Mouse (Mus musculus) stomach, postnatal 0 days (tissue): ENCODE results near the gene Gabrg3. TPM values are rescaled to one million over a fixed set of nuclear protein-coding genes. Genes with fewer than 3 reads are reported as not detected.

Experiments used
- ATAC-seq: fragments of 200-750 bp; cut with Nextera tagmentation; 2 replicates; pipeline ENCODE4 v1.8.0; 2017; ENCODE audit not compliant: low FRiP score, low TSS enrichment
- DNase-seq: peaks from one replicate; pipeline ENCODE4 v3.0.0-alpha.2; 2016; ENCODE audit warnings: low spot score
- H3K27ac ChIP-seq: fragments of 300-500 bp; sonication (generic); replicated peaks from 2 replicates; pipeline ENCODE4 v1.5.1; 2014; ENCODE audit warnings: mild to moderate bottlenecking, control low read depth
- H3K27me3 ChIP-seq: fragments of 300-500 bp; sonication (generic); 2 replicates; pipeline ENCODE4 v1.6.1; 2014; ENCODE audit warnings: low read length; ENCODE audit not compliant: control insufficient read depth, insufficient read depth
- H3K36me3 ChIP-seq: fragments of 300-500 bp; sonication (generic); 2 replicates; pipeline ENCODE4 v1.6.1; 2014; ENCODE audit warnings: low read length, mixed read lengths; ENCODE audit not compliant: control insufficient read depth, insufficient read depth
- H3K4me1 ChIP-seq: fragments of 300-500 bp; sonication (generic); replicated peaks from 2 replicates; pipeline ENCODE4 v1.6.1; 2014; ENCODE audit warnings: antibody characterized with exemption; ENCODE audit not compliant: control insufficient read depth, insufficient read depth
- H3K4me2 ChIP-seq: fragments of 300-500 bp; sonication (generic); replicated peaks from 2 replicates; pipeline ENCODE4 v1.6.1; 2014; ENCODE audit warnings: low read depth, mild to moderate bottlenecking, control low read depth, moderate library complexity
- H3K4me3 ChIP-seq: fragments of 300-500 bp; sonication (generic); 2 replicates; pipeline ENCODE4 v1.5.1; 2014; ENCODE audit warnings: low read depth, low read length, control low read depth
- H3K9ac ChIP-seq: fragments of 300-500 bp; sonication (generic); 2 replicates; pipeline ENCODE4 v1.6.1; 2014; ENCODE audit warnings: mild to moderate bottlenecking, low read length, control low read depth, mixed read lengths
- H3K9me3 ChIP-seq: fragments of 300-500 bp; sonication (generic); 2 replicates; pipeline ENCODE4 v1.6.1; 2016; ENCODE audit warnings: low read length; ENCODE audit not compliant: control insufficient read depth
- CTCF ChIP-seq: IDR thresholded peaks from 2 replicates; pipeline ENCODE4 v1.5.1; 2016; ENCODE audit warnings: antibody characterized with exemption, low read depth, mild to moderate bottlenecking, moderate library complexity
- EP300 ChIP-seq: optimal IDR thresholded peaks from 2 replicates; pipeline ENCODE3; 2016; ENCODE audit warnings: antibody characterized with exemption
- WGBS: fragments of 180-500 bp; shearing (Covaris S2); extraction: QIAGEN DNeasy Blood & Tissue Kit; methylation state at CpG from one replicate; pipeline ENCODE4 v1.1.7; 2014; 5-methylcytosine and 5-hydroxymethylcytosine counted together
- polyA plus RNA-seq: library from polyadenylated mRNA; unstranded; fragments of >200 nt; fragmentation: Nextera tagmentation; extraction: Ambion mirVana; gene quantifications from 2 replicates; pipeline ENCODE4 v1.2.1, GENCODE M21; 2015

Gabrg3 gene
- polyA plus RNA-seq, 1 experiment from 2014 or later, result 0.56 TPM

- no peak overlapping the region for H3K27ac ChIP-seq
- no peak overlapping the region for H3K4me3 ChIP-seq
- H3K4me2 ChIP-seq, result no peak overlapping the region
- TF ChIP-seq EP300, result no peak
- no peak for TF ChIP-seq CTCF
- H3K9me3 ChIP-seq, result no peaks in the 10 kb centered on the region
- H3K9ac ChIP-seq, result no peak overlapping the region
- DNase-seq, result no peak
- H3K36me3 ChIP-seq, result no peaks in the 10 kb centered on the region
- H3K4me1 ChIP-seq, result no peaks in the 10 kb centered on the region
- no peak for ATAC-seq
- 43% methylated on average over 6 of the region's 6 CpGs for WGBS
- H3K27me3 ChIP-seq, result no peaks in the 10 kb centered on the region
Measured at GRCm38 (mm10) chr7:57363812-57364211, 23.2 kb downstream of the Gabrg3 start.

- no peak for DNase-seq
- Histone ChIP-seq H3K9me3 (no peaks in the 10 kb centered on the region), H3K4me1 (no peaks in the 10 kb centered on the region), H3K4me3 (no peak overlapping the region), H3K27ac (no peak overlapping the region), H3K4me2 (no peak overlapping the region), H3K27me3 (no peaks in the 10 kb centered on the region), H3K9ac (no peak overlapping the region), H3K36me3 (no peaks in the 10 kb centered on the region)
- TF ChIP-seq EP300 (no peak), CTCF (no peak)
- 50% methylated on average over 6 of the region's 6 CpGs for WGBS
- no peak for ATAC-seq
Measured at GRCm38 (mm10) chr7:57357871-57358540, 29.0 kb downstream of the Gabrg3 start.

GRCm38 (mm10) chr7:57356565-57357301 lies 30.3 kb downstream of the Gabrg3 start:
- no peak overlapping the region for H3K27ac ChIP-seq
- H3K4me1 ChIP-seq, result no peaks in the 10 kb centered on the region
- H3K27me3 ChIP-seq, result no peaks in the 10 kb centered on the region
- H3K36me3 ChIP-seq, result no peaks in the 10 kb centered on the region
- no peak overlapping the region for H3K4me3 ChIP-seq
- TF ChIP-seq CTCF, result no peak
- TF ChIP-seq EP300, result no peak
- no peak for ATAC-seq
- H3K9ac ChIP-seq, result no peak overlapping the region
- 80% methylated on average over 8 of the region's 8 CpGs for WGBS
- H3K9me3 ChIP-seq, result no peaks in the 10 kb centered on the region
- H3K4me2 ChIP-seq, result no peak overlapping the region
- DNase-seq, result no peak

GRCm38 (mm10) chr7:57348774-57349173 lies 38.2 kb downstream of the Gabrg3 start:
- no peak overlapping the region for H3K4me2 ChIP-seq
- no peak overlapping the region for H3K9ac ChIP-seq
- no peaks in the 10 kb centered on the region for H3K9me3 ChIP-seq
- DNase-seq (no peak), ATAC-seq (no peak)
- 69% methylated on average over 1 of the region's 1 CpGs for WGBS
- H3K4me3 ChIP-seq, result no peak overlapping the region
- H3K27me3 ChIP-seq, result no peaks in the 10 kb centered on the region
- H3K4me1 ChIP-seq, result no peaks in the 10 kb centered on the region
- no peaks in the 10 kb centered on the region for H3K36me3 ChIP-seq
- no peak overlapping the region for H3K27ac ChIP-seq
- TF ChIP-seq EP300 (no peak), CTCF (no peak)

- H3K4me3 ChIP-seq, result no peak overlapping the region
- no peaks in the 10 kb centered on the region for H3K9me3 ChIP-seq
- no peaks in the 10 kb centered on the region for H3K4me1 ChIP-seq
- TF ChIP-seq EP300, result no peak
- TF ChIP-seq CTCF, result no peak
- WGBS, result 75% methylated on average over 8 of the region's 8 CpGs
- no peak overlapping the region for H3K4me2 ChIP-seq
- H3K27me3 ChIP-seq, result no peaks in the 10 kb centered on the region
- no peak overlapping the region for H3K27ac ChIP-seq
- no peak for ATAC-seq
- no peak for DNase-seq
- H3K9ac ChIP-seq, result no peak overlapping the region
- H3K36me3 ChIP-seq, result no peaks in the 10 kb centered on the region
Measured at GRCm38 (mm10) chr7:57341910-57342309, 45.1 kb downstream of the Gabrg3 start.

GRCm38 (mm10) chr7:57331211-57331610 lies 55.8 kb downstream of the Gabrg3 start:
- Histone ChIP-seq H3K27ac (no peak overlapping the region), H3K4me2 (no peak overlapping the region), H3K9ac (no peak overlapping the region), H3K4me1 (no peaks in the 10 kb centered on the region), H3K9me3 (no peaks in the 10 kb centered on the region), H3K27me3 (no peaks in the 10 kb centered on the region), H3K36me3 (no peaks in the 10 kb centered on the region), H3K4me3 (no peak overlapping the region)
- DNase-seq (no peak), ATAC-seq (no peak)
- TF ChIP-seq EP300 (no peak), CTCF (no peak)
- WGBS, result 77% methylated on average over 3 of the region's 3 CpGs
